Mouse (Mus musculus) forebrain, embryonic 14.5 days (tissue): ENCODE data around the gene Gm44511. TPM values are rescaled to one million over a fixed set of nuclear protein-coding genes. Genes with fewer than 3 reads are reported as not detected.
"Not testable (repeated sequence)": the region's sequence is repeated elsewhere in the genome, so short reads cannot be mapped to it uniquely, and the experiment has no call there.

Source experiments
- ATAC-seq: fragments of 200-750 bp; cut with Nextera tagmentation; 2 replicates; pipeline ENCODE4 v1.8.0; 2017; ENCODE audit warnings: mild to moderate bottlenecking, moderate library complexity
- DNase-seq: peaks from one replicate; pipeline ENCODE4 v3.0.0-alpha.2; 2015; ENCODE audit warnings: low spot score
- H3K27ac ChIP-seq: fragments of 300-500 bp; sonication (generic); 2 replicates; pipeline ENCODE4 v1.5.1; 2014; ENCODE audit warnings: low read depth, mild to moderate bottlenecking, control low read depth, low read length, moderate library complexity
- H3K27me3 ChIP-seq: fragments of 300-500 bp; sonication (generic); replicated peaks from 2 replicates; pipeline ENCODE4 v1.6.1; 2014; ENCODE audit warnings: low read length, control low read depth, mixed read lengths; ENCODE audit not compliant: control insufficient read depth, insufficient read depth
- H3K36me3 ChIP-seq: fragments of 300-500 bp; sonication (generic); 2 replicates; pipeline ENCODE4 v1.6.1; 2014; ENCODE audit warnings: low read length, control low read depth; ENCODE audit not compliant: control insufficient read depth, insufficient read depth
- H3K4me1 ChIP-seq: fragments of 300-500 bp; sonication (generic); 2 replicates; pipeline ENCODE4 v1.6.1; 2014; ENCODE audit warnings: antibody characterized with exemption, low read length, control low read depth; ENCODE audit not compliant: control insufficient read depth, insufficient read depth
- H3K4me2 ChIP-seq: fragments of 300-500 bp; sonication (generic); 2 replicates; pipeline ENCODE4 v1.6.1; 2014; ENCODE audit warnings: mild to moderate bottlenecking, control low read depth, low read length
- H3K4me3 ChIP-seq: fragments of 300-500 bp; sonication (generic); 2 replicates; pipeline ENCODE4 v1.5.1; 2014; ENCODE audit warnings: low read depth, low read length, control low read depth
- H3K9ac ChIP-seq: fragments of 300-500 bp; sonication (generic); 2 replicates; pipeline ENCODE4 v1.6.1; 2014; ENCODE audit warnings: mild to moderate bottlenecking, low read length, control low read depth, moderate library complexity
- H3K9me3 ChIP-seq: fragments of 300-500 bp; sonication (generic); replicated peaks from 2 replicates; pipeline ENCODE4 v1.6.1; 2016; ENCODE audit warnings: low read length, control low read depth, mixed read lengths; ENCODE audit not compliant: control insufficient read depth
- WGBS: fragments of 180-500 bp; shearing (Covaris S2); extraction: QIAGEN DNeasy Blood & Tissue Kit; methylation state at CpG from one replicate; pipeline ENCODE4 v1.1.7; 2014; 5-methylcytosine and 5-hydroxymethylcytosine counted together
- polyA plus RNA-seq: library from polyadenylated mRNA; unstranded; fragments of >200 nt; fragmentation: Nextera tagmentation; extraction: Ambion mirVana; gene quantifications from 2 replicates; pipeline ENCODE4 v1.2.1, GENCODE M21; 2014

The Gm44511 gene
- polyA plus RNA-seq, 1 experiment from 2014 or later = not detected

DNA sequence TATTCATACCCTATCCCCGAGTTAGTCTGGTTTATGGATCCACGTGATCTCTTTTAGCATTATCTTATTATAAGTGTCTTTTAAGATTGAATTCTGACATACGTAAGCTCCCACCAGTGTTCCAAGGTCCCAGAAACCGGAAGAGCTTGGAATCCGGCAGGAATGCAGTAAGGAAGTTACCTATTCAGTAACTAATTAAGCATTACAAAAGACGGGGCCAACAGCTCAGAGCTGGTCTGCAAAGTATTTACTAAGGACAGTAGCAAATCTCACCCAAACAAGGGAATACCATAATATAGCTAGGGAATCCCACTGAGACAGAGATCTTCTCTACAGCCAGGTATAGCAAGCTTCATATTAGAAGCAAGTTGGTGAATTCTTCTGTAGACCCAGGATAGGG lies 79.1 kb downstream of the Gm44511 start:
- not testable (repeated sequence) for ATAC-seq, H3K4me3 ChIP-seq, H3K27ac ChIP-seq, H3K27me3 ChIP-seq, H3K9ac ChIP-seq, H3K4me2 ChIP-seq, DNase-seq, H3K36me3 ChIP-seq, H3K9me3 ChIP-seq, H3K4me1 ChIP-seq
- 69% methylated on average over 6 of the region's 6 CpGs for WGBS

DNA sequence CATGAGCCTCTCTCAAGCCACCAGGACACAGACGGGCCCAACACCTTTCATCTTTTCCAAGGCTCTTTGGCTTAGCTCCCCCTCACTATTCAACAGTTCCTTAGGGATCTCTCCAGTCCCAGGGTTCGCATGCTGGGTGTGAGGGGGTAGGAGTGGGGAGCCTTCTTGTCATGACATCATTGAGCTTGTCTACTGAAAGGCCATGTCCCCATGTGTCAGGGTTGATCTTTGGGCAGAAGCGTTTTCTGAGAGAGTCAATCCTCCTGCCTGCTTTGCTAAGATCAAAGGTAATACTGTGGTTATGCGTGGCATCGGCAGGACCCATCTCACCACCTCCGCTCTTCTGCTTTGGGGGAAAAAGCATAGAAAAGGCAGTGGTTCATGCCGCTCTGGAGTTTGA lies 88.7 kb downstream of the Gm44511 start:
- H3K36me3 ChIP-seq = no peaks in the 10 kb centered on the region
- WGBS = 84% methylated on average over 7 of the region's 7 CpGs
- H3K9ac ChIP-seq = no peak overlapping the region
- H3K27ac ChIP-seq = no peak overlapping the region
- H3K27me3 ChIP-seq = no peaks in the 10 kb centered on the region
- no peak overlapping the region for H3K4me3 ChIP-seq
- H3K4me1 ChIP-seq = no peaks in the 10 kb centered on the region
- DNase-seq = no peak
- no peak for ATAC-seq
- no peaks in the 10 kb centered on the region for H3K9me3 ChIP-seq
- H3K4me2 ChIP-seq = no peak overlapping the region

DNA sequence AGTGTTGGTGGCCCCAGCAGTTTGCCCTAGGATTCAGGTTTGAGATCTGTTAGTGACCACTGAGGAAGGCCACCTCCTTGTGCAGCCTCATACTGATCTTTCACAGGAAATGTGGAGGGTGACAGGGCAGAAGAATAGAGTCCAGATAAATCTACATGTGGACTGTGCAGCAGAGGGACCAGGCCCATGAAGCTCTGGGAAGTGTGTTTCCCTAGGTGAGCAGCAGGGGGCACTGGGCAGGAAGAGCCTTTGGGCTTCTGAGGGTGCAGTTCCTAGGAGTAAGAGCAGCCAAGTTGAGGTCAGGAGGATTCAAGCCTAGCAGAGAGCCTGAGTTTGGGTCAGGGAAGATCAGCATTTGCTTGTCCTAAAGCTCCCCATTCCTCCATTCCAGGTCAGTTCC lies 90.0 kb downstream of the Gm44511 start:
- Histone ChIP-seq H3K36me3 (no peaks in the 10 kb centered on the region), H3K4me2 (no peak overlapping the region), H3K27me3 (no peaks in the 10 kb centered on the region), H3K9me3 (no peaks in the 10 kb centered on the region), H3K4me3 (no peak overlapping the region), H3K9ac (no peak overlapping the region), H3K4me1 (no peaks in the 10 kb centered on the region), H3K27ac (no peak overlapping the region)
- DNase-seq (no peak), ATAC-seq (no peak)

DNA sequence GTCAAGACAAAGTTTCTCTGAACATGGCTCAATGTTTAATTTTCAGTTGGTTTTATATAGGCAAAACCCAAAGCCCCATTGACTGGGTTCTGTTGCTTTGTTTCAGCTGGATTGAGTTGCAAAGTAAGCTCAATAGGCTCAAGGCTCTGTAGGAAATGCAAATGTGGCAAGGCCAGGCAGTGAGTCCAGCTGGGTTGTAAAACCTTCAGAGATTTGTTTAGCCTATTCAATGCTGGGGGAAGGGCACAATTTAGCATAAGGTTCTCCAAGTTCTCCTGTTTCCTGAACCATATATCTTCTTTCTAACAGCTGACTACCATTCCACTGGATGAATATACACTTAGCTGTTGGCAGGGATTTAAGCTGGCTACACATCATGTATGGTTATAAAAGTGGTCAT lies 91.2 kb downstream of the Gm44511 start:
- Histone ChIP-seq H3K9ac (no peak overlapping the region), H3K4me1 (no peaks in the 10 kb centered on the region), H3K4me2 (no peak overlapping the region), H3K27me3 (no peaks in the 10 kb centered on the region), H3K36me3 (no peaks in the 10 kb centered on the region), H3K9me3 (no peaks in the 10 kb centered on the region), H3K4me3 (no peak overlapping the region), H3K27ac (no peak overlapping the region)
- ATAC-seq = no peak
- no peak for DNase-seq

DNA sequence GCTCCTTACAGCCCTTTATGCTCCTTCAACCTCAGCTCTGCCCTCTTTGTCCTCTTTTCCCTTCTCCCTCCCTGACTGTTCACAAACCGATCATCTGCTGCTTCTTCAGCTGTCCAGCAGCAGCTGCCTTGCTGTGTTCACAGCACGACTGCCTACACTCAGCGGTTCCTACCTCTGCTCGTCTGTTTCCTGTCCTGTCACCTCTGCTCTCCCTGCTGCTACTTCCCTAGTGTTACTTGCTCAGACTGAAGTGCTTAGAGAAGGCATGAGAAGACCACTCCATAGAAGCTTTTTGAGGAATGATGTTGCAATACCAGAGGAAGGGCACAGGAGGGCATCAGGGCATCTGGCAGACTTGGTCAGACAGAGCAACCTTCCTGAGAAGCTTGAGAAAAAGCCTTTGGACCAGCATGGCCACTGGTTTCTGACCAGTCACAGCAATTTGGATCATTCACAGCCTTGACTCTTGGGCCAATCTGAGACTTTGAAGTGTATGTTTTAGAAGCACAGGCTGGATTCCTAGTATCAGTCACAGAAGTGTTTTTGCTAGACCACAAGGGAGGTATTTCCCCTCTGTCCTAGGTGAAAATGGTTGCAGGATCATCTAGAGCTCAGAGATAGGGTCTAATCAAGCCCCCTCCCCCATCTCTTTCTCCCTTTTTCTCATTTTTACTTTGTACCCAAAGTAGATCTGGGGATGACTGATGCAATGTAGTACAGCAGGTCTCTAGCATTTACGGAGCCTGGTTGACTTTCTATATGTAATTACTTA lies 92.0 kb downstream of the Gm44511 start:
- H3K36me3 ChIP-seq = no peaks in the 10 kb centered on the region
- H3K4me1 ChIP-seq = no peaks in the 10 kb centered on the region
- 83% methylated on average over 5 of the region's 5 CpGs for whole genome bisulfite sequencing
- DNase-seq = no peak
- no peak overlapping the region for H3K4me2 ChIP-seq
- H3K27me3 ChIP-seq = no peaks in the 10 kb centered on the region
- H3K9me3 ChIP-seq = no peaks in the 10 kb centered on the region
- no peak overlapping the region for H3K9ac ChIP-seq
- H3K4me3 ChIP-seq = no peak overlapping the region
- no peak for ATAC-seq
- no peak overlapping the region for H3K27ac ChIP-seq

DNA sequence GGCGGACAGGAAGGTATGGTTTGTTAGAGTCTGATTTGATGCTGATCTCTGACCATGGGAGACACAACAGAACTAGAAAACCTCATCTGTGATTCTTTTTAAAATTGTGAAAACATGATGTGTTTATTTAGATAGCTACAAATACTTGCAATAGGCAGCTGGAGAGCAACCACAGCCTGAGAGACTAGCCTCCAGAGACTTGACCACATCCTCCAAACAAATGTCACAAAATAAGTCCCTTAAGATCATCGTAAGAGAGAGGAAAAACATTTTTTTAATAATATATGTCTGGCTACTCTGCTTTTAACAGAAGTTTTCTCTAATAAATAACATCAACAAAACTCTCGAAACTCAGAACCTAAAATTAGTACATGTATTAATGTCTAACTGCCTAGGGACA lies 94.1 kb downstream of the Gm44511 start:
- H3K4me2 ChIP-seq = no peak overlapping the region
- DNase-seq = no peak
- H3K4me3 ChIP-seq = no peak overlapping the region
- no peak overlapping the region for H3K27ac ChIP-seq
- ATAC-seq = no peak
- 92% methylated on average over 3 of the region's 3 CpGs for WGBS
- H3K27me3 ChIP-seq = no peaks in the 10 kb centered on the region
- H3K36me3 ChIP-seq = no peaks in the 10 kb centered on the region
- no peak overlapping the region for H3K9ac ChIP-seq
- H3K9me3 ChIP-seq = no peaks in the 10 kb centered on the region
- H3K4me1 ChIP-seq = no peaks in the 10 kb centered on the region

Other genes with a start within 250 kb of the Gm44511 start
- gene A2ml1, start 244.7 kb downstream of the Gm44511 start, polyA plus RNA-seq = 2.8 and 3.3 TPM in 2 replicates
- not detected in 2 replicates for gene Klrb1a, start 202.8 kb downstream of the Gm44511 start, polyA plus RNA-seq
- not detected in 2 replicates for gene Clec2h, start 163.9 kb downstream of the Gm44511 start, polyA plus RNA-seq
- gene Klrb1, start 103.3 kb downstream of the Gm44511 start, polyA plus RNA-seq = not detected in 2 replicates
- gene Klrb1c, start 37.1 kb downstream of the Gm44511 start, polyA plus RNA-seq = not detected in 2 replicates
- not detected in 2 replicates for gene Klrb1b, start within 50 bp of the Gm44511 start, polyA plus RNA-seq
- not detected in 2 replicates for gene Clec2i, start 61.3 kb upstream of the Gm44511 start, polyA plus RNA-seq
- 0.52 and 0.65 TPM in 2 replicates for gene BC035044, start 64.8 kb upstream of the Gm44511 start, polyA plus RNA-seq
- gene Clec2g, start 108.1 kb upstream of the Gm44511 start, polyA plus RNA-seq = not detected in 2 replicates
- 0.15 and 0.26 TPM in 2 replicates for gene Klrb1f, start 219.6 kb upstream of the Gm44511 start, polyA plus RNA-seq